Mouse (Mus musculus) limb, embryonic 11.5 days (tissue): ENCODE measurements around the gene Phactr1. TPM values are rescaled to one million over a fixed set of nuclear protein-coding genes. Genes with fewer than 3 reads are reported as not detected.

Source experiments
- ATAC-seq: fragments of 200-750 bp; cut with Nextera tagmentation; 2 replicates; pipeline ENCODE4 v1.8.0; 2017; ENCODE audit warnings: low read depth; ENCODE audit not compliant: insufficient number of reproducible peaks, low FRiP score, low TSS enrichment
- DNase-seq: peaks from one replicate; pipeline ENCODE4 v3.0.0-alpha.2; 2015; ENCODE audit warnings: low spot score
- H3K27ac ChIP-seq: fragments of 300-500 bp; sonication (generic); replicated peaks from 2 replicates; pipeline ENCODE4 v1.5.1; 2014; ENCODE audit warnings: low read depth, mild to moderate bottlenecking, low read length
- H3K27me3 ChIP-seq: fragments of 300-500 bp; sonication (generic); 2 replicates; pipeline ENCODE4 v1.6.1; 2014; ENCODE audit warnings: mild to moderate bottlenecking, low read length, mixed read lengths; ENCODE audit not compliant: control insufficient read depth, insufficient read depth
- H3K36me3 ChIP-seq: fragments of 300-500 bp; sonication (generic); 2 replicates; pipeline ENCODE4 v1.6.1; 2014; ENCODE audit warnings: mild to moderate bottlenecking, low read length, moderate library complexity, mixed read lengths; ENCODE audit not compliant: control insufficient read depth, insufficient read depth
- H3K4me1 ChIP-seq: fragments of 300-500 bp; sonication (generic); 2 replicates; pipeline ENCODE4 v1.6.1; 2014; ENCODE audit warnings: low read length, mixed read lengths; ENCODE audit not compliant: control insufficient read depth, insufficient read depth
- H3K4me2 ChIP-seq: fragments of 300-500 bp; sonication (generic); 2 replicates; pipeline ENCODE4 v1.6.1; 2014; ENCODE audit warnings: low read depth, mild to moderate bottlenecking, moderate library complexity; ENCODE audit not compliant: severe bottlenecking
- H3K4me3 ChIP-seq: fragments of 300-500 bp; sonication (generic); 2 replicates; pipeline ENCODE4 v1.5.1; 2014; ENCODE audit warnings: low read depth, low read length
- H3K9ac ChIP-seq: fragments of 300-500 bp; sonication (generic); 2 replicates; pipeline ENCODE4 v1.6.1; 2014; ENCODE audit warnings: mild to moderate bottlenecking, low read length
- H3K9me3 ChIP-seq: fragments of 300-500 bp; sonication (generic); 2 replicates; pipeline ENCODE4 v1.6.1; 2016; ENCODE audit warnings: low read length; ENCODE audit not compliant: control insufficient read depth
- WGBS: fragments of 180-500 bp; shearing (Covaris S2); extraction: QIAGEN DNeasy Blood & Tissue Kit; methylation state at CpG from one replicate; pipeline ENCODE4 v1.1.7; 2014; 5-methylcytosine and 5-hydroxymethylcytosine counted together
- polyA plus RNA-seq: library from polyadenylated mRNA; unstranded; fragments of >200 nt; fragmentation: Nextera tagmentation; extraction: Ambion mirVana; gene quantifications from 2 replicates; pipeline ENCODE4 v1.2.1, GENCODE M21; 2014

The Phactr1 gene
- polyA plus RNA-seq, 1 experiment from 2014 or later = 5.4 TPM

DNA sequence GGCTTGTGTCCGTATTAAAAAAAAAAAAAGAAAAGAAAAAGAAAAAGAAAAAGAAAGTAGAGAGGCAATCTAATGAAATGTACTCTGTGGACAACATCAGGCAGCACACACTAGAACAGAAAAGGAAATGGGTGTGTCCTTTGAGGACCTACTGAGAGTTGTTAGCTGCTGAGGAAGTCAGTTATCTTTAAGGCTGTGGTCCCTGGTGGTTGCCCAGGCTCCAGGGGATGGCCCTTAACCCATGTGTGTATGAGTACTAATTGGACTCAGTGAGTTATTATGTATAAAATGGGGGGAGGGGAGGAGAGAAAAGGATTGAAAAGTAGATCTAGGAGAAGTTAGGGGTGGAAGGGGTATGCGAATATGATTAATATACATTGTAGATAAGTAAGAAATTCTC, 278.4 kb downstream of the Phactr1 start:
- no peaks in the 10 kb centered on the region for H3K9me3 ChIP-seq
- 92% methylated on average over 2 of the region's 2 CpGs for WGBS
- DNase-seq (no peak), ATAC-seq (no peak)
- no peaks in the 10 kb centered on the region for H3K27me3 ChIP-seq
- no peak overlapping the region for H3K9ac ChIP-seq
- no peak overlapping the region for H3K4me2 ChIP-seq
- H3K27ac ChIP-seq = no peak overlapping the region
- H3K4me1 ChIP-seq = no peaks in the 10 kb centered on the region
- H3K4me3 ChIP-seq = no peak overlapping the region
- H3K36me3 ChIP-seq = no peaks in the 10 kb centered on the region

DNA sequence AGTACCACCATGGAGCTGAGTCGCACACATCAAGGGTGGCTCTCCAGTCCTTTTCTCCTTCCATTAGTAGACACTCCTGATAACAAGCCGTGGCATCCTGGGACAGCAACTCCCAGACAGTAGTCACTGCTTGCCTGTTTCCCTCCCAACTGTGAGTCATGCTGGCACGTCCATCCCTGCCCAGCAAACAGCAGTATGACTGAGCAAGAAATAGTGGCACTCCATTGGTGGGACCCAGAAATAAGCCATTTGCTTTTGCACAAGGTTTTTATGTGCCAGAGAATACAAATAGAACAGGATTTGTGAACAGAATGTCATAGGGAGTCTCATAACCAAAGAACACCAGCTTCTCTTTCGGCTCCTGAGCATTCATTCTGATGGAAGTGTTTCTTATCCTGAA, 281.1 kb downstream of the Phactr1 start:
- no peaks in the 10 kb centered on the region for H3K4me1 ChIP-seq
- ATAC-seq (no peak), DNase-seq (no peak)
- no peak overlapping the region for H3K4me2 ChIP-seq
- H3K27me3 ChIP-seq = no peaks in the 10 kb centered on the region
- WGBS = 91% methylated on average over 4 of the region's 4 CpGs
- H3K4me3 ChIP-seq = no peak overlapping the region
- no peak overlapping the region for H3K27ac ChIP-seq
- no peak overlapping the region for H3K9ac ChIP-seq
- H3K9me3 ChIP-seq = no peaks in the 10 kb centered on the region
- no peaks in the 10 kb centered on the region for H3K36me3 ChIP-seq

DNA sequence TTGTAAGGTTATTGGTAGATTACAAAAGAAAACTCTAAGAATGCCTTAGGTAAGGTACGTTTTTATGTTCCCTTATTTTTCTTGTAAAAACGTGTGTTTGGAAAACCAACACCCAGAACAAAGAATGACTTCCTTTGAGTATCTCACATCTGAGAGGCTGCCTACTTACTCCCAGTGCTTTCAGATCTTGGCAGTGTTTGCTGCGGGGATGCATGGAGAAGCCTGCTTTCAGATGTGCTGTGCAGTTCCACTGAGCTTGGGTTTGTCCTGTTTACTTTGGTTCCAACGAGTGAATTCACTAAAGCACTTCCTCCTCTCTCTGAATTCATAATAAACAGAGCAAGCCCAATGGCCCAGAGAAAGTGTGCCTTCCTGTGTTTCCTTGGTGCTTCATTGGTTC, 288.1 kb downstream of the Phactr1 start:
- ATAC-seq (no peak), DNase-seq (no peak)
- no peaks in the 10 kb centered on the region for H3K27me3 ChIP-seq
- no peak overlapping the region for H3K4me3 ChIP-seq
- no peak overlapping the region for H3K27ac ChIP-seq
- WGBS = 81% methylated on average over 4 of the region's 4 CpGs
- no peaks in the 10 kb centered on the region for H3K4me1 ChIP-seq
- H3K36me3 ChIP-seq = no peaks in the 10 kb centered on the region
- H3K4me2 ChIP-seq = no peak overlapping the region
- no peak overlapping the region for H3K9ac ChIP-seq
- no peaks in the 10 kb centered on the region for H3K9me3 ChIP-seq

DNA sequence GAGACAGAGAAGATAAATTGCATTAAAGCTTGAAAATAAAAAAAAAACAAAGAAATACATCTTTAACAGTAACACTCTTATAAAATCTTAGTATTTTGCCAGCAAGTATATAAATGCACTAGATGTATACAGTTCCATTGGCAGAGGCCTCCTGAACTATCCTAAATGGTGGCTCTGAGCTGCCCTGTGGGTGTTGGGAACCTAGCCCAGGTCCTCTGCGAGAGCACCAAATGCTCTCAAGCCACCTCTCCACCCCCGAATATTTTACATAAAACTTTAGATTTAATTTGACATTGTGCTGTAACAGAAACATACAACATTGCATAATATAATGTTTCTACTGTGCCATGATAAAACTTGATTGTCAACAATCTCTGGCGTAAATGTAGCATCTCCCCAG, 293.1 kb downstream of the Phactr1 start:
- no peaks in the 10 kb centered on the region for H3K9me3 ChIP-seq
- no peak overlapping the region for H3K9ac ChIP-seq
- H3K27ac ChIP-seq = no peak overlapping the region
- ATAC-seq (no peak), DNase-seq (no peak)
- no peaks in the 10 kb centered on the region for H3K27me3 ChIP-seq
- no peaks in the 10 kb centered on the region for H3K36me3 ChIP-seq
- 87% methylated on average over 3 of the region's 3 CpGs for WGBS
- no peak overlapping the region for H3K4me2 ChIP-seq
- no peak overlapping the region for H3K4me3 ChIP-seq
- no peaks in the 10 kb centered on the region for H3K4me1 ChIP-seq

- DNase-seq (no peak), ATAC-seq (no peak)
- Histone ChIP-seq H3K4me2 (no peak overlapping the region), H3K4me1 (no peaks in the 10 kb centered on the region), H3K4me3 (no peak overlapping the region), H3K9me3 (no peaks in the 10 kb centered on the region), H3K27me3 (no peaks in the 10 kb centered on the region), H3K36me3 (no peaks in the 10 kb centered on the region), H3K9ac (no peak overlapping the region), H3K27ac (no peak overlapping the region)
- WGBS = 65% methylated on average over 2 of the region's 2 CpGs
Observed at GRCm38 (mm10) chr13:42973961-42974360, 293.5 kb downstream of the Phactr1 start.

- no peaks in the 10 kb centered on the region for H3K27me3 ChIP-seq
- no peaks in the 10 kb centered on the region for H3K9me3 ChIP-seq
- H3K27ac ChIP-seq = no peak overlapping the region
- H3K4me3 ChIP-seq = no peak overlapping the region
- 84% methylated on average over 2 of the region's 2 CpGs for WGBS
- H3K9ac ChIP-seq = no peak overlapping the region
- H3K36me3 ChIP-seq = no peaks in the 10 kb centered on the region
- H3K4me2 ChIP-seq = no peak overlapping the region
- ATAC-seq (no peak), DNase-seq (no peak)
- no peaks in the 10 kb centered on the region for H3K4me1 ChIP-seq
Observed at GRCm38 (mm10) chr13:42974506-42974905, 294.1 kb downstream of the Phactr1 start.

DNA sequence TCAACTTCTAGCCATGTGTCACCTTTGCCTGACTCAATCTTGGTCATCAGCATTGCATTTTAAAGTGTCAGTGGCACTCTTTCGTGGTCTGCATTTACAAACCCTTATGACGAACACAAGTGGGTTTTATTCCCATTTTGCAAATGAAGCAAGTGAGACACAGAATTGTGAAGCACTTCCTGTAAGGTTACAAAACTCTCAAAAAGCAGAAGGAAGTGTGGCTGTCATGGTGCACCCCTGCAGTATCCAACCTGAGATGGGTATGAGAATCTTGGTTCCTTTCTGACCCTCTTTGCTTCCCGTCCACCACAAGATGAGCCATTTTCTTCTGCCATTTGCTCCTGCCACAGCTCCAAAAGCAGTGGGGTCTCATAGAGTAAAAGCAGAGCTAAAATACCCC, 295.7 kb downstream of the Phactr1 start:
- DNase-seq = no peak
- WGBS = 93% methylated on average over 3 of the region's 3 CpGs
- H3K4me3 ChIP-seq = no peak overlapping the region

GRCm38 (mm10) chr13:42976967-42977366, 296.5 kb downstream of the Phactr1 start:
- WGBS = 81% methylated on average over 5 of the region's 5 CpGs
- no peaks in the 10 kb centered on the region for H3K36me3 ChIP-seq
- H3K27me3 ChIP-seq = no peaks in the 10 kb centered on the region
- H3K9ac ChIP-seq = no peak overlapping the region
- no peak overlapping the region for H3K27ac ChIP-seq
- ATAC-seq (no peak), DNase-seq (no peak)
- no peak overlapping the region for H3K4me2 ChIP-seq
- H3K9me3 ChIP-seq = no peaks in the 10 kb centered on the region
- H3K4me1 ChIP-seq = no peaks in the 10 kb centered on the region
- H3K4me3 ChIP-seq = no peak overlapping the region

More for the DNA sequence above, 295.7 kb downstream of the Phactr1 start:
- H3K27ac ChIP-seq = no peak overlapping the region
- H3K9ac ChIP-seq = no peak overlapping the region
- no peaks in the 10 kb centered on the region for H3K4me1 ChIP-seq
- no peaks in the 10 kb centered on the region for H3K36me3 ChIP-seq
- no peak for ATAC-seq
- no peak overlapping the region for H3K4me2 ChIP-seq
- no peaks in the 10 kb centered on the region for H3K27me3 ChIP-seq
- no peaks in the 10 kb centered on the region for H3K9me3 ChIP-seq

DNA sequence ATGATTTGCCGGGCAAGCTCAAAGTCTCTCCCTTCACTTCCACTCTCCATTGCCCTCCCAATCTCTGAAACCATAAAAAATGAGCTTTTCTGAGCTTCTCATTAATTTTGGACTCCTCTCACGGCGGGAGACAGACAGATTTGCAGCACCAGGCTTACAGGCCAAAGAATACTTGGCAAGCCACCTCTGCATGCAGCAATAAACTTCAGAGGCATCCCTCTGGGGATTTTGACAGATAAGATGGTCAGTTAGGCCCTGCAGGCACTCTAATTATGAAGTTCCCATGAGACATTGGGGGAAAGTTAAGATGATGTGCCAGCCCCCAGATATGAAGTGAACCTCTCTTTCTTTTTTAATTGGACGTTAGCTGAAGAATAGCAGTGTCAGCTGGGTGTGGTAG, 300.2 kb downstream of the Phactr1 start:
- H3K9me3 ChIP-seq = no peaks in the 10 kb centered on the region
- DNase-seq (no peak), ATAC-seq (no peak)
- H3K27ac ChIP-seq = no peak overlapping the region
- H3K9ac ChIP-seq = no peak overlapping the region
- no peaks in the 10 kb centered on the region for H3K4me1 ChIP-seq
- 74% methylated on average over 4 of the region's 4 CpGs for WGBS
- no peak overlapping the region for H3K4me2 ChIP-seq
- no peaks in the 10 kb centered on the region for H3K36me3 ChIP-seq
- no peaks in the 10 kb centered on the region for H3K27me3 ChIP-seq
- H3K4me3 ChIP-seq = no peak overlapping the region
